Mouse (Mus musculus) frontal cortex, postnatal 14 days (tissue): Measurements from ENCODE around the gene Gm6169.
"Not testable (repeated sequence)": the region's sequence is repeated elsewhere in the genome, so short reads cannot be mapped to it uniquely, and the experiment has no call there.

Source experiments
- DNase-seq, 2 experiments: peaks; one replicate each; pipeline ENCODE4 v3.0.0; 2022; ENCODE audit warnings: low spot score in 2 of 2

The Gm6169 gene

GRCm38 (mm10) chr13:97099187-97099852 lies at the start of gene Gm6169:
TSS of gene Gm6169 (minus strand) at chr13:97099237.
- peak; percentile 45 to 47 for DNase-seq

GRCm38 (mm10) chr13:97145834-97146233 lies 46.8 kb upstream of the Gm6169 start:
- no peak for DNase-seq

- no peak for DNase-seq
These were observed 43.3 kb upstream of the Gm6169 start for GRCm38 (mm10) chr13:97142321-97142720.

GRCm38 (mm10) chr13:97138404-97138931 lies 39.4 kb upstream of the Gm6169 start:
- DNase-seq = not testable (repeated sequence)

GRCm38 (mm10) chr13:97137466-97138400 lies 38.7 kb upstream of the Gm6169 start, which contains the start of the genes Gfm2 and Nsa2:
TSS of gene Gfm2 (plus strand) at chr13:97137937.
TSS of gene Nsa2 (minus strand) at chr13:97137937.
- DNase-seq = peak; percentile 88 to 89

- not testable (repeated sequence) for DNase-seq
These were observed 31.4 kb upstream of the Gm6169 start for GRCm38 (mm10) chr13:97130413-97130812.

- DNase-seq = not testable (repeated sequence)
These were observed 30.6 kb upstream of the Gm6169 start for GRCm38 (mm10) chr13:97129654-97130053.

- DNase-seq = no peak
These were observed 22.3 kb upstream of the Gm6169 start for GRCm38 (mm10) chr13:97121341-97121740.

GRCm38 (mm10) chr13:97109046-97109445 lies 10.0 kb upstream of the Gm6169 start:
- no peak for DNase-seq

- DNase-seq = not testable (repeated sequence)
These were observed 8.7 kb upstream of the Gm6169 start for GRCm38 (mm10) chr13:97107721-97108120.

GRCm38 (mm10) chr13:97104996-97105395 lies 6.0 kb upstream of the Gm6169 start:
- DNase-seq = no peak

- no peak for DNase-seq
These were observed 3.3 kb downstream of the Gm6169 start for GRCm38 (mm10) chr13:97095726-97096125.

- no peak for DNase-seq
These were observed 10.9 kb downstream of the Gm6169 start for GRCm38 (mm10) chr13:97088183-97088582.

- DNase-seq = no peak
These were observed 11.6 kb downstream of the Gm6169 start for GRCm38 (mm10) chr13:97087421-97087820.

- no peak for DNase-seq
These were observed 12.7 kb downstream of the Gm6169 start for GRCm38 (mm10) chr13:97086316-97086715.

- no peak for DNase-seq
These were observed 16.6 kb downstream of the Gm6169 start for GRCm38 (mm10) chr13:97082432-97082831.

- no peak for DNase-seq
These were observed 18.4 kb downstream of the Gm6169 start for GRCm38 (mm10) chr13:97080615-97081014.

- no peak for DNase-seq
These were observed 18.8 kb downstream of the Gm6169 start for GRCm38 (mm10) chr13:97080201-97080600.

GRCm38 (mm10) chr13:97077556-97077955 lies 21.5 kb downstream of the Gm6169 start:
- no peak for DNase-seq

GRCm38 (mm10) chr13:97073497-97073896 lies 25.5 kb downstream of the Gm6169 start:
- no peak for DNase-seq

GRCm38 (mm10) chr13:97071626-97072241 lies 27.3 kb downstream of the Gm6169 start:
- peak in 1 of 2 experiments; percentile 23 for DNase-seq
